Mouse (Mus musculus) liver, embryonic 14.5 days (tissue): ENCODE results near the gene Itga8. TPM values are rescaled to one million over a fixed set of nuclear protein-coding genes. Genes with fewer than 3 reads are reported as not detected.

Source experiments
- ATAC-seq: fragments of 200-750 bp; cut with Nextera tagmentation; 2 replicates; pipeline ENCODE4 v1.8.0; 2017; ENCODE audit warnings: moderate number of reproducible peaks, mild to moderate bottlenecking, moderate library complexity; ENCODE audit not compliant: insufficient read depth
- DNase-seq, 3 experiments: peaks; one replicate each; pipeline ENCODE4 v3.0.0-alpha.2; 2012 to 2013; ENCODE audit warnings: low read depth in 3 of 3, low spot score in 3 of 3
- H3K27ac ChIP-seq: fragments of 300-500 bp; sonication (generic); 2 replicates; pipeline ENCODE4 v1.5.1; 2014; ENCODE audit warnings: moderate library complexity, mild to moderate bottlenecking, control low read depth, inconsistent platforms
- H3K27me3 ChIP-seq: fragments of 300-500 bp; sonication (generic); 2 replicates; pipeline ENCODE4 v1.6.1; 2014; ENCODE audit warnings: mild to moderate bottlenecking, low read length, moderate library complexity; ENCODE audit not compliant: control insufficient read depth, insufficient read depth
- H3K36me3 ChIP-seq: fragments of 300-500 bp; sonication (generic); replicated peaks from 2 replicates; pipeline ENCODE4 v1.6.1; 2014; ENCODE audit warnings: low read depth; ENCODE audit not compliant: control insufficient read depth, insufficient read depth
- H3K4me1 ChIP-seq, 2 experiments: fragments of 200-500 bp in 1 of 2; fragments of 300-500 bp in 1 of 2; sonication (generic) in 1 of 2; replicated peaks; 2 replicates each; pipeline ENCODE4 v1.6.1; 2012 to 2014; ENCODE audit warnings: antibody characterized with exemption in 1 of 2, inconsistent platforms in 1 of 2, low read length in 1 of 2; ENCODE audit not compliant: control insufficient read depth in 2 of 2, insufficient read depth in 2 of 2
- H3K4me2 ChIP-seq: fragments of 300-500 bp; sonication (generic); 2 replicates; pipeline ENCODE4 v1.6.1; 2014; ENCODE audit warnings: low read depth, mild to moderate bottlenecking, control low read depth, moderate library complexity
- H3K4me3 ChIP-seq, 2 experiments: fragments of 200-500 bp in 1 of 2; fragments of 300-500 bp in 1 of 2; sonication (generic) in 1 of 2; 2 replicates each; pipeline ENCODE4 v1.5.1; 2012 to 2014; ENCODE audit warnings: low read depth in 2 of 2, low read length in 2 of 2, mild to moderate bottlenecking in 2 of 2, control low read depth in 1 of 2, inconsistent platforms in 1 of 2, moderate library complexity in 1 of 2; ENCODE audit not compliant: insufficient read depth in 1 of 2
- H3K9ac ChIP-seq: fragments of 300-500 bp; sonication (generic); replicated peaks from 2 replicates; pipeline ENCODE4 v1.6.1; 2014; ENCODE audit warnings: mild to moderate bottlenecking, control low read depth, moderate library complexity
- H3K9me3 ChIP-seq: fragments of 300-500 bp; sonication (generic); 2 replicates; pipeline ENCODE4 v1.6.1; 2016; ENCODE audit warnings: low read length, mixed read lengths; ENCODE audit not compliant: control insufficient read depth
- CTCF ChIP-seq: IDR thresholded peaks from 2 replicates; pipeline ENCODE4 v1.5.1; 2016; ENCODE audit warnings: antibody characterized with exemption, low read depth, control low read depth
- EP300 ChIP-seq: IDR thresholded peaks from 2 replicates; pipeline ENCODE4 v1.6.1; 2016; ENCODE audit warnings: antibody characterized with exemption, low read depth
- WGBS: fragments of 180-500 bp; shearing (Covaris S2); extraction: QIAGEN DNeasy Blood & Tissue Kit; methylation state at CpG from one replicate; pipeline ENCODE4 v1.1.7; 2014; ENCODE audit not compliant: insufficient replicate concordance; 5-methylcytosine and 5-hydroxymethylcytosine counted together
- polyA plus RNA-seq, 2 experiments: library from polyadenylated mRNA; depleted of rRNA in 1 of 2; stranded (reverse) in 1 of 2; unstranded in 1 of 2; fragments of >200 nt; fragmentation: Nextera tagmentation in 1 of 2; extraction: Ambion mirVana in 1 of 2; gene quantifications; 2 replicates each; pipeline versions ENCODE4 v1.2.1 to v1.2.3; 2012 to 2014

The Itga8 gene
- polyA plus RNA-seq, 2 experiments, result 1.2 to 2.0 TPM

GRCm38 (mm10) chr2:12314028-12314427 lies 12.3 kb upstream of the Itga8 start:
- no peak for DNase-seq
- H3K9me3 ChIP-seq, result no peaks in the 10 kb centered on the region
- 55% methylated on average over 6 of the region's 6 CpGs for WGBS

GRCm38 (mm10) chr2:12308466-12308865 lies 6.7 kb upstream of the Itga8 start:
- no peaks in the 10 kb centered on the region for H3K9me3 ChIP-seq
- DNase-seq (no peak), ATAC-seq (no peak)
- TF ChIP-seq CTCF (peak; percentile 30; the same call in 1 of the 2 replicates), EP300 (no peak)
- H3K9ac ChIP-seq, result no peak overlapping the region
- H3K4me3 ChIP-seq, result no peak overlapping the region
- no peaks in the 10 kb centered on the region for H3K27me3 ChIP-seq
- no peak overlapping the region for H3K27ac ChIP-seq
- H3K36me3 ChIP-seq, result no peaks in the 10 kb centered on the region
- no peak overlapping the region for H3K4me2 ChIP-seq
- no peaks in the 10 kb centered on the region for H3K4me1 ChIP-seq

More at GRCm38 (mm10) chr2:12314028-12314427, 12.3 kb upstream of the Itga8 start:
- TF ChIP-seq CTCF (no peak), EP300 (no peak)
- H3K4me3 ChIP-seq, result no peak overlapping the region
- H3K27me3 ChIP-seq, result no peaks in the 10 kb centered on the region
- H3K36me3 ChIP-seq, result no peaks in the 10 kb centered on the region
- no peak overlapping the region for H3K9ac ChIP-seq
- H3K27ac ChIP-seq, result no peak overlapping the region
- ATAC-seq, result no peak
- H3K4me1 ChIP-seq, result 0 out of 4 replicates have a peak, but pooled peaks cover 0 to 5% of the 10 kb centered on the region in 2 experiments
- no peak overlapping the region for H3K4me2 ChIP-seq

- no peaks in the 10 kb centered on the region for H3K9me3 ChIP-seq
- no peak overlapping the region for H3K27ac ChIP-seq
- no peak overlapping the region for H3K4me3 ChIP-seq
- no peak overlapping the region for H3K4me2 ChIP-seq
- DNase-seq (no peak), ATAC-seq (no peak)
- H3K4me1 ChIP-seq, result no peaks in the 10 kb centered on the region
- H3K36me3 ChIP-seq, result no peaks in the 10 kb centered on the region
- peaks cover under 1% of the 10 kb centered on the region; the same call in 1 of the 2 replicates for H3K27me3 ChIP-seq
- no peak overlapping the region for H3K9ac ChIP-seq
- TF ChIP-seq CTCF (no peak), EP300 (no peak)
Measured at GRCm38 (mm10) chr2:12307311-12307710, 5.6 kb upstream of the Itga8 start.

- DNase-seq, result no peak
- no peaks in the 10 kb centered on the region for H3K9me3 ChIP-seq
Measured at GRCm38 (mm10) chr2:12305064-12305650, 3.4 kb upstream of the Itga8 start.

GRCm38 (mm10) chr2:12300449-12301228 lies 1.1 kb downstream of the Itga8 start:
- Histone ChIP-seq H3K4me2 (peak overlapping the region; percentile 62), H3K4me1 (no peaks in the 10 kb centered on the region), H3K4me3 (peak overlapping the region; percentile 48 to 52), H3K9me3 (no peaks in the 10 kb centered on the region), H3K36me3 (no peaks in the 10 kb centered on the region), H3K27me3 (peaks cover 22% of the 10 kb centered on the region), H3K9ac (no peak overlapping the region), H3K27ac (no peak overlapping the region)
- WGBS, result 57% methylated on average over 15 of the region's 15 CpGs
- DNase-seq, result no peak
- no peak for ATAC-seq
- no peak for TF ChIP-seq CTCF
- no peak for TF ChIP-seq EP300

More at GRCm38 (mm10) chr2:12305064-12305650, 3.4 kb upstream of the Itga8 start:
- ATAC-seq, result no peak
- H3K4me2 ChIP-seq, result no peak overlapping the region
- H3K4me1 ChIP-seq, result no peaks in the 10 kb centered on the region
- H3K27me3 ChIP-seq, result peaks cover 22% of the 10 kb centered on the region
- no peaks in the 10 kb centered on the region for H3K36me3 ChIP-seq
- 64% methylated on average over 9 of the region's 9 CpGs for WGBS
- H3K4me3 ChIP-seq, result no peak overlapping the region
- no peak overlapping the region for H3K9ac ChIP-seq
- H3K27ac ChIP-seq, result no peak overlapping the region
- no peak for TF ChIP-seq EP300
- TF ChIP-seq CTCF, result no peak
